Mouse (Mus musculus) left cerebral cortex, adult 11 months (tissue): Measurements from ENCODE around the gene Vegfb.

Experiments
- DNase-seq: peaks from one replicate; pipeline ENCODE4 v3.0.0; 2022; ENCODE audit warnings: low spot score

Vegfb gene

DNA sequence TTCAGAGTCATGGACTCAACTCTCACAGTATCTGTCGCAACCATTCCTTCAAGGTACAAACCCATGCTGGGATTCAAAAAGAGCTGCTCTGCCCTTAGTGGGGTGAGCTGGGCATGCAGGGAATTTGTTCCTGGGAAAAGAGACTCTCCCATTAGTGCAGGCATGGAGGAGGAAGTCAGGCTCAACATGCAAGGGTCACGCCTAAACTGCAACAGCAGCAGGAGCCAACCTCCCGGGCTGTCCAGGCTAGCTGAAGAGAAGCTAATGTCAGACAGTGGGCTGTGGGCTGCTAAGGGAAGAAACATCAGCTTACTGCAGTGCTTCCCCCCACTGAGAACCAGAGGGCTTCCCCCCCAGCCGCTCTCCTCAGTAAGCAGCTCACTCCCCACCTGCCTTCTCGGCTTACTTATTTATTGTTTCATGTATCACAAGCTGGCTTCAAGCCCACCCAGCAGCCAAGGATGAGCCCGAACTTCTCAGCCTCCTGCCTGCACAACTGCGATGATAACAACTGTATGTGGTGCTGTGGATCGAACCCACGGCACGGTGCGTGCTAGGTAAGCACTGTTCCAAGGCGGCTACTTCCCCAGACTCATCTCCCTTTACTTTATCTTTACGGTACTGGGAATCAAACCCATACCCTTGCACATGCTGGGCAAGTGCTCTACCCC is 15.1 kb downstream of the Vegfb start:
- DNase-seq = no peak

DNA sequence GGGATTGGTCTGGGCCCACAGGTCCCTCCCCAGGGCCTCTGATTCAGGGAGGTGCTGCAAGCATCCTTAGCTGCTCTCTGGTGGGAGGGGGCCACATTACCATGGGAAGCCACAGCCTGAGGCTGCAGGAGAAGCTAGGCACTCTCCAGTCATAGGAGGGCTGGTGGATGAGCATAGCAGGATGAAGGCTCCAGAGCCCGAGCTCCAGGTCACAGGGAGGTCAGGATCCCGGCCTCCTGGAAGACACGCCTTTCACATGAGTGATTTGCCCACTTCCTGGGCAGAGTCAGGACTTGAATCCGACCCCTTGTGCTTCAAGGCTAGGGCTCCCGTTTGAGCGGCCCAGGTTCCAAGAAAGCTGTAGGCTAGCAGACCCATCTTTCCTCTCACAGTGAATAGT is 15.8 kb downstream of the Vegfb start:
- no peak for DNase-seq

DNA sequence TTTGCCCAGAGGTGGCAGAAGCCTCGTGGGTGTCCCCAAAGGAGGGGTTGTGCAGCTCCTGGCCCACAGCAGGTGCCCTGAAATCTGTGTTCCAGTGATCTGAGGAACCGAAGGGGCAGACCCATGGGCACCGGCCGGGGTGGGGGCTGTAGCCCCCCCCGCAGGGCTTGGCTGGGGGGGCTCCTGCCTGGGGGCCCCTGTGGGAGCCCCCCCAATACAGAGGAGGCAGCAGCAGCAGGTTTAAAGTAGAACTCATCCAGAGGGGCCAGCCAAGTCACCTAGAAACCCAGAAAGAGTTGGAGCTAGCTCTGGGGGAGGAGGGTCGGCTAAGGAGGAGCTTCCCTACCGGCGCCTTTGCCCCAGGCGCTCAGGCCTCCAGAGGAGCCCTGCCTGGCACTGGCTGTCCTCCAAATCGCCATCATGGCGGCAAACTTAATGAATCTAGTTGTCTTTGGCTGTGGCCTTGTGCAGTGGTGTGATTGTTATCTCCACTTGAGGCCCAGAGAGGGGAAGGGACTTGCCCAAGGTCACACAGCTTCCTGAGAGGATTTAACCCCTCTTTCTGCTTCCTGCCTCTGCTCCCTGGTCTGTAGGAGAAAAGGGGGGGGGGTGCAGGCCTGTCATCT is 16.9 kb downstream of the Vegfb start:
- DNase-seq = no peak

DNA sequence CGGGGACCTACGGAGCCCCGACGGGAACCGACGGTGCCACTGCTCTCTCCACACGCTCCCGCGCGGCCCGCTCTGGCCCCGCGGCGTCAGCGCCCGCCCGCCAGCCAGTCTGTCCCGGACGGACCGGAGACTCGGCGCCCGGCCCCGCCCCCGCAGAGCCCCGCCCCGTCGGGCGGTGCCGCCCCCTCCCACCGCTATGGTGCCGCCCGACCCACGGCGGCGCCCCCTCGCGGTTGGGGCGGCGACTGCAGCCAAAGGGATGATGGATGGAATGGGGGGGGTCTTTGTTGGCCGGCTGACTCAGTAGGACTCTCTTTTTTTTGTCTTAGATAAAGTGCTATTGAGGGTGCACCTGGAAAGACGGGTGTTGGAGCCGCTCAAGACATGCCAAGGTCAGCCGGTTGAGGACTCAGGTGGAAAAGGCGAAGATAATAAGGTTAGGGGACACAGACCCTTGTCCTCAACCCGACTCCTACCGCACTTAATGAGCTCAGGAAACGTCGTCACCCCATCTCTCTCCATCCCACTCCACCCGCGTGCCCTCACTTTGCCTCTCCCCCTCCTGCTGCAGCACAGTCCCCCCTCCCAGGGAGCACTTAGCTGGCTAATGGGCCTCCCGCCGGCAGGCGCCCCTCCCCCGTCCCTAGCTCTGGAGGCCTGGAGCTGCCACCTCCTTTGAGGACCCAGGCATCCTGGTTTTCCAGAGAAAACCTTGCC is 17.6 kb downstream of the Vegfb start:
- no peak for DNase-seq

DNA sequence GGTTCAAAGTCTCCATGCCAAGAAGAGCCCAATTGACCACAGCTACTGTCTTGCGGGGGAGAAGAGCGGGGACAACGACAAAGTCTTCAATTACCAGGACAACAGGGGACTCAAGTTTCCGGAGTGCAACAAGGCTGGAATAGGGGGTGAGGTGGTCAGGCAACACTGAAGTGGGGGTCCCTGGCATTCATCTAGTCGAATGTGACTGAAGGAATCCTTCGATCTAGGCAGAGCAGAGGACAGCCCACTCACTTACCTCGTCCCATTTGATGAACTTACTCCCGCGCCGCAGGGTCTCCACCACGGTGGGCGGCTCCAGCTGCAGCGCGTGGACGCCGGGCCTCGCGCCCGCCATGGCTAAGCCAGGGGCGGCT is 18.2 kb downstream of the Vegfb start:
- DNase-seq = no peak

DNA sequence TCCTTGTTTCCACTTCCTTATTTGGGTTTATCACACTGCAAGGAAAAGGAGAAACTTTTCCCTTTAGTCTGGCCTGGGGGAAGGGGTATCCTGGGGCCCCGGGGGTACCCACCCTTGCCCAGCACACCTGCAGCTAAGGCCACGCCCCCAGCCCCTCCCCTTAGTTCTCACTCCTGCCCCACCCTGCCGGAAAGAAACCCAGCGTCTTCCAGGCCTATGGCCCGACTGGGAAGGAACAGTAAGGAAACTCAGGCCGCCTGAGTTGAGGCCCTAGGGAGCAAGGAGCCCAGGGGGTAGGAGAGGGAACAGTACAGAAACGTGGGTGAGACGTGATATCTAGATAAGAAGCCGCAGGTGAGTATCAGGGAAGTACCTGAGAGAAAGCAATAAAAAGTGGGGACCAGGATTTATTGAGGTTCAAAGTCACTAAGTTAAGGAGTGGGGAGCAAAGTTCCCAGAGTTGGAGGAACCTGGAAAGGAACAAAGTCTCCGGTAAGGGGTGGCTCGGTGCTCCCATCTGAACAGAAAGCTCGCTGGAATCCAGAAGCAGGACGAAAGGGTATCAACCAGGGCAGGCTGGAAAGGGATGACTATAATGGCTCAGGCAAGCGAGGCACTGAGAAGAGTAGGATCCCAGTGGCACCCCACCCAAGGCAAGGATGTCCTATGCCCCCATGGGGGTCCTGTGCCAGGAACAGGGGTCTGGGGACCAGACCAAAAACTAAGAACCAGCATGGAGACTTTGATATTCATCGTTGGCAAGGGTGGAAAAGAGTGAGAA is 18.8 kb downstream of the Vegfb start:
- no peak for DNase-seq

DNA sequence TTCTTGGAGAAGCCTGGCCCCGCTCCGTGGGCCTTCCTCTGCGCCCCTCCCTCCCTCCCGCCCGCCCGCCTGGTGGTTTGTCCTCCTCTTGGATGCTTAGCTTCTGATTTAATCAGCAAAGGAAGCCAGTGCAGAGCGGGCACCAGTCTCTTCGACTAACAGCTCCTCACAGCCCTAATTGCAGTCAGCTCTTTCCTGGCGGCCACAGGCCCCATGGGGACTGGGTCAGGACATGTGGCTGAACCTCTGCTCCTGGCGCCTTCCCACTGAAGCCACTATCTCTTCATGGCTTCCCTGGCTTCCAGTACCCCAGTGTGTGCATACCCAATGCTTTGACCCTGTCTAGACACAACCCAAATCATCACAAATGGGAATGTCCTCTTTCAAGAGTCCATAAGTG is 31.0 kb downstream of the Vegfb start:
- DNase-seq = no peak

DNA sequence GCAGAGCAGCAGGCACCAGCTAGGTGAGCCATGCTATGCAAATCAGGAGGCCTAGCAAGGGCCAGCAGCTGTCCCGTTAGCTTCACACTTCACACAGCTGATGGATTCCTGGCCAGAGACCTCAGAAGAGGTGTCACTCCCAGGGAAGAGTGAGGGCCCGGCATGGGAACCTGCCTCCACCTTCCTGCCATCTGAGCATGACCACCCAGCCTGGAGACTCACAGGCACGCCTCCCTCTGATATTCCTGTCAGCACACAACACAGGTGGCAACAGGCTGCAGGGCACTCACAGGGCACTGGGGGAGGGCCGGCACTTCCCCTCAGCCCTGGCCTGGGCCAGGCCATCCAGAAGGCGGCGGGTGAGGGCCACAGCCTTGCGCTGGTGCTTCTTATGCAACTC is 32.0 kb downstream of the Vegfb start:
- DNase-seq = no peak

DNA sequence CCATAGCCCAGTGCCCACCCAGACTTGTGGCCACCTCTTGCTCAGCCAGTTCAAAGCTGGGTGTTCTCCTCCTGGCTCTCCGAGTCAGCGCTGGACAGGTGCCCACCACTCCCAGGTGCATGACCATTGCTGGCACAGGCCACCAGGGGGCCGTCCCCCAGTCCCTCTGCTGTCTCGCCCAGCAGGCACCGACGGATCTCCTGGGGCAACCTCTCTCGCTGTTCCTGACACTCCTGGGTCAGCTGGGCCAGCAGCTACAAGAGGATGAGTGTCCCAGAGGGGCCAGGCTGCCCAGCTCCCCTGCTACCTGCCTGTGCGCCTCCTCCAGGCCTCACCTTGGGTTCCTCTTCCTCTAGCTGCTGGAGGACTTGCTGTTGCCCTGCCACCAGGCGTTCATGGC is 33.4 kb downstream of the Vegfb start:
- no peak for DNase-seq

DNA sequence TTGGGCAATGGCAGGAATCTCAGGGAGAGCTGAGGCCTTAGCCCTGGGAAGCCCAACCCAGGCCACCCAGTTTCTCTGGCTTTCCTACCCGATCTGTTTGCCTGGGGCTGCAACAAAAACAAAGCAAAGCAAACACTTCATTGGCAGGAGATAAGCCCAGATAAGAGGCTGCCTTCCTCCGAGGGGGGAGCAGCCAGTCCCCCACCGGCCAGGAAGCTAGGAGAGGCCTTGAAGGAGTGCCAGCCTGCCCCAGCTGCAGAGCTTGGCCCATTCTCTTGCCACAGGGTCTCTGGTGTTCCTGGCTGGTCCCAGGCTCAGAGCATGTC is 34.8 kb downstream of the Vegfb start:
- DNase-seq = no peak

DNA sequence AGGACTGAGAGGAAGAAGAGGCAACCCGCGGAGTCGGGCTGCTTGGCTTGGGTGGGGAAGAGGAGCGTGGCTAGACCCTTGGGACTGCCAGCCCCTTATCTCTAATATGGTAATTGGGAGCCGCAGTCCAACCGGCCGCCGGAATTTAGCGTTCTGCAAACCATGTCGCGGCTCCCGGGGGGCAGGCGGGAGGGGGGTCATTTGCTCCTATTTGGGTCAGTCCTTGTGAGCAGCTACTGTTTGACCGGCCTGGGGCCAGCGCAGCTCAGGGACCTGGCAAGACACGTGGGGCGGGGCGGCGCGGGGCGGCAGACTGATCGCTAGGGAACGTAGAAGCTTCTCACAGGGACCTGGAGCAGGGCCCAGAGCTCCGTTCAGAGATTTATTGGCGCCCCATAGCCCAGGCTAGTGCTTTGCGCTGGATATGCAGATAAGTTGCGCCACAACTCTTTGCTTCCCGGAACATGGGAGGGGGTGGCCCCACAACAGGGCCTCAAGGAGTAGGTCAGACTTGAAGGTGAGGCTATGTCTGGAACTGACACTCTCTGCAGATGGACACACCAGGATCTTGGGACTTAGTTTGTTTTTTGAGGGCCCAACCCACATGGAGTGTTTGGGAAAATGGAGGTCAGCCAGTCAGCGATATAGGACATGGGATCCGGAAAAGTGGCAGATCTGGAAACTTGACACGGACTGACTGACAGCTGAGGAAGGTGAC is 35.3 kb downstream of the Vegfb start:
- DNase-seq = no peak

DNA sequence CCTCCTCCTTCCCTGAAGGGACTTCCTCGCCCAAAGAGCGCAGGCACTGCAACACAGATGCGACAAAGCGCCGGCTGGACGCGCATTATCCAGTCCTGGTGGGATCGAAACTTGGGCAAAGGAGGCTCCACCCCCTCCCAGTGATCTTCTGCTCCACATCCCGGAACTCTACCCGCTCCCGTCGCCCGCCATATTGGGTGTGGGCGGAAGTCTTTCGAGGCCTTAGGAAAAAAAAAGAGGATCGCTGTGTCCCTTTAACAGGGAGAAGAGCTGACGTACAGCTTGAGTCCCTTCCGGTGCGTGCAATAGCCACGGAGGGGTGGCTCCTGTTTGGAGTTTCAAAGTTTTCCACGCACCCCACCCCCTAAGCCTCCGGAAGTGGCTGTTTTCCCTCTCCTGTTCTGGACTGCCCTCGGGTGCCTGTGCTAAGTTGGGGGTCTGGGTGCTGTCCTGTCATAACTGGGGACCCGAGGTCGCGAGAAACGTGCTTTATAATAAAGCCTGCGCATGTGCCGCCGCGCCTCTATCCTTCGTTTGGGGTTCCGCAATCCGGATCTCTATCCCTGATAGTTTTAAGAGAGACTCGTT is 36.0 kb downstream of the Vegfb start:
- DNase-seq = peak; percentile 89

DNA sequence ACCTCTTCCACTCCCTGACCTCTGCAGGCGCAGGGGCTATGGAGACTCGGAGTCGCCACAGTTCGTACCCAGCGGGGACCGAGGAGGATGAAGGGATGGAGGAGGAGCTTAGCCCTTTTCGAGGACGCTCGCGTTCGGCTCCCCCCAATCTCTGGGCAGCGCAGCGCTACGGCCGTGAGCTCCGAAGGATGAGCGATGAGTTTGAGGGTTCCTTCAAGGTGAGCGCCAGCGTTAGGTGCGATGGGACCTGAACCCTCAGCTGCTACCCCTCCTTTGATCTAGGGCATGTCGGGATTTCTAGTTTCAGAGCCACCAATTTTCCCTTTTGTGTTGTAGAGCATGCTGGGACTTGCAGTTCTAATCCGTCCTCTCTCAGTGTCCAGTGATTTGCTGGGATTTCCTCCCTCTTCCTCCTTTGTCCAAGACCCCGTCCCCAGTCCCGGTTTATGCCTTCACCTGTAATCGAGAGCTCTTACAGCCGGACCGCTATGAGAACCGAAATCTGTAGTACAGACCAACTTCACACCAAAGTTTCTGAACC is 36.8 kb downstream of the Vegfb start:
- no peak for DNase-seq

DNA sequence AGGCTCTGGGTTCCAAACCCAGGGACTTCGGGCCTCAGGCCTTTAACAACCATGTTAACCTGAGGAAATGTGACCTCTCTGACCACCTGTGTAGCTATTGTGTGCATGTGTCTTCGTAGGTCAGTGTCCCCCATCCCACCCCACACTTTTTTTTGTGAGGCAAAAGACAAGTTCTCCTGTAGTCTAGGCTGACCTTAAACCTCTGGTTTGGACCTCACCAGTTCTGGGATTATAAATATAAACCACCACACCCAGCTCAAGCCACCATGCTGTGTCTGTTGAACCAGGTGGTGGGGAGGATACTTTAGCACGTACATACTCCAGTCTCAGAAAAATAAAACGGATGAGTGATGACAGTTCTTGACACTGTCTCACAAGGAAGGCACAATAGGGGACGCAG is 37.5 kb downstream of the Vegfb start:
- DNase-seq = no peak

DNA sequence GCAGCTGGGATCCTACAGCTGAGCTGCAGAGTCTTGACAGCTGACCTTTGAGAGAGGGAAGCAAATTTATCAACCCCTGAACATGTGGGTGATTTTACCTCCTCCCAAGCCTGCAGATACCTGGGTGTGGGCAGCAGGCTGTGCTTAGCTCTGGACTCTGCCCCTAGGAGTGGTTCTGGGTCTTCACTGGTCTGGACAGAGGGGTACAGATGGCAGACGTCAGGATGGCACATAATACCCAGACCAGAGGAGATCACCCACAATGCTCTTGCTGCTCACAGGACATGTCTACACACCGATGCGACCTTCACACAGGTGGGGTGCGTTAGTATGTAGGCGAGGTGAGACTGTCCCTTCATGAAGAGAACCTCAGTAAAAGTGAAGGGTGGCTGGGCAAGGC is 37.9 kb downstream of the Vegfb start:
- no peak for DNase-seq

DNA sequence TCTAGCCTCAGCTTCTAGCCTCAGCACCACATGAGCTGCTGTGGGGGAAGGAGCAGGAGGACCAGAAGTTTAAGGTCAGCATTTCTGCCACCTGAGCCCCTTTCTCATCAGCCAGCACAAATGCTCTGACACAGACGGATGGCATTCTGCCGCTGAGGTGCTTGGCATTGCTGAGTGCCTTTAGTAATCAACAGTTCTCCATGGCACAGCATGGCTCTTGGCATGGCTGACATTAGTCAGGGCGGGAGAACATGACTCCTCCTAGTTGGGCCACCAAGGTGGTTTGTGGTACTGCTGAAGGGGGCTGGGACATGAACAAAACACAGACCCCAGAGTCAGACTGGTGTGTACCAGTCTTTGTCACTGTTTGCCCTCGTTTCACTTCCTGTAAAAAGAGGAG is 39.3 kb downstream of the Vegfb start:
- no peak for DNase-seq

DNA sequence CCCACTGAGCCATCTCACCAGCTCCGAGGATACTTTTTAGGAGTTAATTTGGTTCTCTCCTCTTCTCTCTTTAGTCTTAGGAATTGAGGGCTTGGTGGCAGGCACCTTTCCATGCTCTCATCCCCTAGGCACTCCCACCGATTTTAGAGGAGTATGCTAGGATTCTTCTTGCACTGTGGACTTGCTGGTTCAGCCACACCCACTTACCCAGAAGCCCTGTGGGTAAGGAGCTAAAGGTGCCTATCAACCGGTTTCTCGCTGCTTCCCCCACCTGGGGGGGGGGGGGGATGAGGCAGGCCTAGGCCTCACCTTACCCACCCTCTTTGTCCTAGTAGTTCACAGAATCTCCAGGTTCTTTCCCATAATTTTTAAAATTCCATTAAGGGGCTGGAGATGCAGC is 39.7 kb downstream of the Vegfb start:
- DNase-seq = no peak

DNA sequence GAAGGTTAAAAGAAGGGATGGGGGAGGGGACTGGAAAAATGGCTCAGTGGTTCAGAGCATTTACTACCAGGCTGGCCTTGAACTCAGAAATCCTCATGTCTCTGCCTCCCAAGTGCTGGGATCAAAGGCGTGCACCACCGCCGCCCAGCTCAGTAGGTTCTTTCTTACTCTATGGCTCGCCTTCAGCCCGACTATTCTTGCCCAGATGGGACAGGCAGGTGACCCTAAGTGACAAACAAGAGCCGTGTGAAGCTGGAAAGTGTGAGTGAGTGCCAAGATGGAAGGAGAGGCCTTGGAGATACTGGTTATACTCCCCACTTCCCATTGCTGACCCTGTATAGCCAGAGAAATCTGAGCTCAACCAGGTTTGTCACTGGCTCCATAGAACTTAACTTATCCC is 43.7 kb downstream of the Vegfb start:
- no peak for DNase-seq

DNA sequence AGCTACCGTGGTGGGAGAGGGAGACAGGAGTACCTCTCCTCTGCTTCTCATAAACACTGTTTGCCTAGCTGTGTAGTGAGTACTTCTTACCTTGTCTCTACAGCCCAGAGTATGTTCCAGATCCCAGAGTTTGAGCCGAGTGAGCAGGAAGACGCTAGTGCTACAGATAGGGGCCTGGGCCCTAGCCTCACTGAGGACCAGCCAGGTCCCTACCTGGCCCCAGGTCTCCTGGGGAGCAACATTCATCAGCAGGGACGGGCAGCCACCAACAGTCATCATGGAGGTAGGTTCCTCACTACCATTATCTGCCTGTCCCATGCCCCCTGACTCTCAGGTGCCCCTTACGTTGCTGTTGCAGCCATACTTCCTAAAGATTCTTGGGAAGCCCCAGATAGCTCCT is 44.7 kb downstream of the Vegfb start:
- DNase-seq = no peak

DNA sequence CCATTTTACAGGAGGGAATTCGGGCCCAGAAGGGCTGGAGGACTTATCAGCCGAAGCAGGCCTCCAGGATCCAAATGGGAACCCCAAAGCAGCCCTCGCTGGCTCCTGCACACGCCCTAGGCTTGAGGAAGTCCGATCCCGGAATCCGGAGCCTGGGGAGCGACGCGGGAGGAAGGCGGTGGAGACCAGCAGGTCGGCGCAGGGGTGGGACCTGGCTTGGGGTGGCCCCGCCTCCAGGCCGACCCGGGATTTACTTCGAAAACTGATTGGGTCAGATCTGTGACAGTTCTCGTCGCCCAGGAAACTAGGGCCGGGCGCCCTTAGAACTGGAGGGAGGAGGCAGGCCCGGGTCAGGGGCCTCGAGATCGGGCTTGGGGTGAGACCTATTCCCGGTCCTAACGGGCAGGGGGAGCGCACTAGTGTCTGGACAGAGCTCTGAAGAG is 45.2 kb downstream of the Vegfb start, which contains the start of gene Gpr137:
Gpr137 (minus strand) TSS at position 232 of the 443 bp plus-strand sequence.
- DNase-seq = peak; percentile 92
